Mouse (Mus musculus): ENCODE measurements around the gene Lrtm2. TPM values are rescaled to one million over a fixed set of nuclear protein-coding genes. Genes with fewer than 3 reads are reported as not detected.

The Lrtm2 gene
- polyA plus RNA-seq, 1 experiment, result 0.10 TPM

- DNase-seq (ENCODE audit: low spot score), result no peak
These were observed 49.8 kb downstream of the Lrtm2 start for GRCm38 (mm10) chr6:119280761-119281160.

GRCm38 (mm10) chr6:119276713-119277112 lies 53.9 kb downstream of the Lrtm2 start:
- DNase-seq (ENCODE audit: low spot score), result no peak

Other genes starting within 250 kb of the Lrtm2 start
- 18.9 TPM in 2 replicates for gene Dcp1b, start 155.5 kb downstream of the Lrtm2 start, polyA plus RNA-seq (2012; rRNA removed)
- gene Cacna1c, start 134.3 kb downstream of the Lrtm2 start, polyA plus RNA-seq (2012; rRNA removed), result 11.2 and 26.9 TPM in 2 replicates
- gene Cacna2d4, start 94.2 kb downstream of the Lrtm2 start, polyA plus RNA-seq (2012; rRNA removed), result 0.03 and 0.06 TPM in 2 replicates
- 104 and 112 TPM in 2 replicates for gene Adipor2, start 86.9 kb upstream of the Lrtm2 start, polyA plus RNA-seq (2012; rRNA removed)
- 28.2 and 30.6 TPM in 2 replicates for gene Fbxl14, start 148.9 kb upstream of the Lrtm2 start, polyA plus RNA-seq (2012; rRNA removed)
- gene Wnt5b, start 213.6 kb upstream of the Lrtm2 start, polyA plus RNA-seq (2012; rRNA removed), result 7.3 and 8.0 TPM in 2 replicates

Data from urinary bladder, adult 2 months (tissue).